Mouse (Mus musculus) splenic B cell, adult 2 months (primary cell): ENCODE measurements around the gene H1fnt.

ENCODE experiments used
- DNase-seq: peaks from one replicate; pipeline ENCODE4 v3.0.0-alpha.2; 2011; ENCODE audit warnings: low read depth, low spot score
- H3K27me3 ChIP-seq: 2 replicates; pipeline ENCODE4 v1.6.1; 2012; ENCODE audit warnings: mild to moderate bottlenecking, low read length, moderate library complexity, mixed read lengths; ENCODE audit not compliant: control insufficient read depth, poor library complexity, insufficient read depth, severe bottlenecking
- H3K36me3 ChIP-seq: 2 replicates; pipeline ENCODE4 v1.6.1; 2012; ENCODE audit warnings: mild to moderate bottlenecking, low read length, moderate library complexity, mixed read lengths; ENCODE audit not compliant: control insufficient read depth, poor library complexity, insufficient read depth, severe bottlenecking

Gene H1fnt

GRCm38 (mm10) chr15:98257193-98257592 is at the start of gene H1fnt:
Gene H1fnt, minus strand, starts transcription at chr15:98257293.
- Histone ChIP-seq H3K27me3 (no peaks in the 10 kb centered on the region; the same call in 1 of the 2 replicates), H3K36me3 (no peaks in the 10 kb centered on the region)
- DNase-seq, result no peak

- H3K36me3 ChIP-seq, result no peaks in the 10 kb centered on the region
- no peaks in the 10 kb centered on the region for H3K27me3 ChIP-seq
- DNase-seq, result no peak
Measured at GRCm38 (mm10) chr15:98295628-98296551, 38.8 kb upstream of the H1fnt start, which contains the start of gene Zfp641. Gene Zfp641, minus strand, starts transcription at chr15:98296161.

GRCm38 (mm10) chr15:98293651-98294050 is 36.6 kb upstream of the H1fnt start:
- Histone ChIP-seq H3K36me3 (no peaks in the 10 kb centered on the region), H3K27me3 (no peaks in the 10 kb centered on the region)
- DNase-seq, result no peak

- H3K36me3 ChIP-seq, result no peaks in the 10 kb centered on the region
- no peak for DNase-seq
- H3K27me3 ChIP-seq, result no peaks in the 10 kb centered on the region
Measured at GRCm38 (mm10) chr15:98288566-98288965, 31.5 kb upstream of the H1fnt start.

- no peak for DNase-seq
- Histone ChIP-seq H3K36me3 (no peaks in the 10 kb centered on the region), H3K27me3 (no peaks in the 10 kb centered on the region)
Measured at GRCm38 (mm10) chr15:98286418-98286817, 29.3 kb upstream of the H1fnt start.

- Histone ChIP-seq H3K36me3 (no peaks in the 10 kb centered on the region), H3K27me3 (no peaks in the 10 kb centered on the region; the same call in 1 of the 2 replicates)
- DNase-seq, result no peak
Measured at GRCm38 (mm10) chr15:98257776-98258175, 683 bp upstream of the H1fnt start.

GRCm38 (mm10) chr15:98256271-98256670 is 822 bp downstream of the H1fnt start:
- no peak for DNase-seq
- no peaks in the 10 kb centered on the region; the same call in 1 of the 2 replicates for H3K27me3 ChIP-seq
- H3K36me3 ChIP-seq, result no peaks in the 10 kb centered on the region

- no peak for DNase-seq
- H3K36me3 ChIP-seq, result no peaks in the 10 kb centered on the region
- H3K27me3 ChIP-seq, result no peaks in the 10 kb centered on the region; the same call in 1 of the 2 replicates
Measured at GRCm38 (mm10) chr15:98235442-98235841, 21.7 kb downstream of the H1fnt start.

- DNase-seq, result no peak
- no peaks in the 10 kb centered on the region for H3K36me3 ChIP-seq
Measured at GRCm38 (mm10) chr15:98234350-98234749, 22.7 kb downstream of the H1fnt start, which contains the start of gene Olfr286. Gene Olfr286, minus strand, starts transcription at chr15:98234450.

GRCm38 (mm10) chr15:98226096-98226495 is 31.0 kb downstream of the H1fnt start:
- Histone ChIP-seq H3K27me3 (no peaks in the 10 kb centered on the region), H3K36me3 (no peaks in the 10 kb centered on the region)
- DNase-seq, result no peak

More at GRCm38 (mm10) chr15:98234350-98234749, 22.7 kb downstream of the H1fnt start, which contains the start of gene Olfr286:
- H3K27me3 ChIP-seq, result no peaks in the 10 kb centered on the region

- DNase-seq, result no peak
- Histone ChIP-seq H3K27me3 (no peaks in the 10 kb centered on the region), H3K36me3 (no peaks in the 10 kb centered on the region)
Measured at GRCm38 (mm10) chr15:98225610-98226009, 31.5 kb downstream of the H1fnt start.

GRCm38 (mm10) chr15:98222377-98222776 is 34.7 kb downstream of the H1fnt start:
- H3K27me3 ChIP-seq, result no peaks in the 10 kb centered on the region
- no peaks in the 10 kb centered on the region for H3K36me3 ChIP-seq
- no peak for DNase-seq

- H3K36me3 ChIP-seq, result no peaks in the 10 kb centered on the region
- DNase-seq, result no peak
Measured at GRCm38 (mm10) chr15:98220877-98221276, 36.2 kb downstream of the H1fnt start, which contains the start of the genes Gm44579 and Olfr287. Gene Gm44579, minus strand, starts transcription at chr15:98220977. Gene Olfr287, minus strand, starts transcription at chr15:98221056.

GRCm38 (mm10) chr15:98214130-98214529 is 43.0 kb downstream of the H1fnt start:
- Histone ChIP-seq H3K27me3 (no peaks in the 10 kb centered on the region; the same call in 1 of the 2 replicates), H3K36me3 (no peaks in the 10 kb centered on the region)
- DNase-seq, result no peak

More at GRCm38 (mm10) chr15:98220877-98221276, 36.2 kb downstream of the H1fnt start, which contains the start of the genes Gm44579 and Olfr287:
- no peaks in the 10 kb centered on the region for H3K27me3 ChIP-seq

GRCm38 (mm10) chr15:98213336-98213870 is 43.7 kb downstream of the H1fnt start:
- no peak for DNase-seq
- no peaks in the 10 kb centered on the region; the same call in 1 of the 2 replicates for H3K27me3 ChIP-seq
- H3K36me3 ChIP-seq, result no peaks in the 10 kb centered on the region
